ENCODE assay signal across 12 mouse cellular contexts in the genomic region with DNA sequence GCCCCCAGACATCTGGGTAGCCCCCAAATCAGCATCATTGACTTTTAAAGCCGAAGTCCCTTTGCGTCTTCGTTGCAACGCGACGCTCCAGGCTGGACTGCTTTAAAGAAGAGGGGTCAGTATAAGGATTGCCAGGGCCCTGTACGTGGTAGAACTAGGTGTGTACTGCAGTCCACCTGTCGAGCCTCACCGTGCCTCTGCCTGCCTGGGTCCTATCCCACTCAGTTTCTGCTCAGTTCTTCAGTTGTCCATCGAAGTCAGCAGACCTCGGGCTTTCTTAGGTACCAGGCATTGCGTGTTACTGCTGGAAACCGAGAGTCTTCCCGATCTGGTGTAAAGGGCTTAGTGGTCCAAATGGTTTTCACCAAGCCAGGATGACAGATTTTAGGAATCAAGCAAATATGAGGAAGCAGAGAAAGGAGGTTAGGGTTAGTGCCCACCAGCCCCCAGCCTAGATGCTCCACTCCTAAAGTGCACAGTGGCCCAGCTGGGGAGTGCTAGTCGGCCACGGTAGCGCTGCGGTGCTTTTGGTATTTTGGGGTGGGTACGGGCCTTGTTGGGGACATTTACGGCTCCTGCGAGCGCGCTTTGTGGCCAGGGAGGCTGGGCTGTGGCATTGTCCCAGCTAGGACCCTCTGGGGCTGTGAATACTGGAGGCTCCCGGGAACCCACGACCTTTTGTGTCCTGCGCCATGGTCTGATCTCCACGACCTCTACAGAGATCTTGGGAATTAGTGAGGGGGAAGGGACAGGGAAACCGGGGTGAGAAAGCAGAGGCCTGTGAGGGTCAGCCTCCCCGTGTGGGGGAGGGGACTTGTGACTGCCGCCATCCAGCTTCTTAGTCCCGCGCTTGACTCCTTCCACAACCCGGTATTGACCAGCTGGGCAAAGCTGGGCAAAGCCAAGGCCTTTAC.
DNase-seq lines count a peak whose midpoint lies in the region; ATAC-seq and TF ChIP-seq lines count a peak whose summit lies in the region.
"Had no signal": no experiment of that assay in that cellular context is flagged by ENCODE, and none has a peak within 500 bp of the region (broad histone marks: within the 10 kb centered on the region; RNA-seq: fewer than 3 reads in every experiment).

No protein-coding gene starts in this region.

- H3K4me1 ChIP-seq in forebrain, embryonic 16.5 days (replicated peaks; ENCODE audit: control insufficient read depth, insufficient read depth, low read length) = peaks cover 58% of the 10 kb centered on the region
- peaks cover 50% of the 10 kb centered on the region for H3K4me1 ChIP-seq in midbrain, embryonic 11.5 days (ENCODE audit: control insufficient read depth, insufficient read depth, low read length)

- H3K9me3 ChIP-seq in forebrain, embryonic 16.5 days (ENCODE audit: control insufficient read depth, low read length) = no peaks in the 10 kb centered on the region
- no peaks in the 10 kb centered on the region for H3K9me3 ChIP-seq in midbrain, embryonic 11.5 days (ENCODE audit: control insufficient read depth, low read length)

- H3K79me3 ChIP-seq in C2C12 (ENCODE audit: low read depth) = peaks cover 1% of the 10 kb centered on the region

- H3K79me2 ChIP-seq in C2C12 (ENCODE audit: control insufficient read depth, insufficient read depth) = peaks cover 13% of the 10 kb centered on the region

- peak overlapping the region; percentile 76 for H3K9ac ChIP-seq in forebrain, embryonic 16.5 days (replicated peaks; ENCODE audit: low read depth, low read length)
- H3K9ac ChIP-seq in midbrain, embryonic 11.5 days (ENCODE audit: low read length) = peak overlapping the region; percentile 100

- peak overlapping the region; percentile 64 for H3K4me2 ChIP-seq in forebrain, embryonic 16.5 days (ENCODE audit: low read length)
- peak overlapping the region; percentile 63 for H3K4me2 ChIP-seq in midbrain, embryonic 11.5 days

- peak overlapping the region; percentile 40 for H3K4me3 ChIP-seq in C2C12 (ENCODE audit: insufficient read depth, poor library complexity, severe bottlenecking)
- peak overlapping the region; percentile 57 for H3K4me3 ChIP-seq in forebrain, embryonic 16.5 days (replicated peaks; ENCODE audit: low read length)
- H3K4me3 ChIP-seq in midbrain, embryonic 11.5 days (ENCODE audit: low read depth, low read length) = peak overlapping the region; percentile 97
- H3K4me3 ChIP-seq: erythroblast, embryonic 14.5 days had no signal

- no peak for TF ChIP-seq POLR2A in brain, embryonic 14.5 days (IDR thresholded peaks at IDR 0.05; ENCODE audit: borderline replicate concordance, extremely low read depth, insufficient read depth, insufficient read length, poor library complexity, severe bottlenecking)

- 1% methylated on average over 33 of the region's 33 CpGs for WGBS in forebrain, embryonic 16.5 days
- WGBS in midbrain, embryonic 11.5 days = under 1% methylated on average over 33 of the region's 33 CpGs

- H3K27me3 ChIP-seq in C2C12 (ENCODE audit: control insufficient read depth, insufficient read depth, insufficient read length) = no peaks in the 10 kb centered on the region
- peaks cover 65% of the 10 kb centered on the region for H3K27me3 ChIP-seq in forebrain, embryonic 16.5 days (replicated peaks; ENCODE audit: control insufficient read depth, insufficient read depth, low read length)
- H3K27me3 ChIP-seq in midbrain, embryonic 11.5 days (ENCODE audit: control insufficient read depth, insufficient read depth, low read length) = no peaks in the 10 kb centered on the region

- ATAC-seq in forebrain, embryonic 16.5 days = no peak
- peak; percentile 23 for ATAC-seq in midbrain, embryonic 11.5 days (ENCODE audit: low FRiP score)

- peak; percentile 61 for DNase-seq in brain, embryonic 14.5 days (ENCODE audit: low read depth)
- peak; percentile 98 for DNase-seq in midbrain, embryonic 11.5 days (ENCODE audit: low spot score, missing footprints)
- DNase-seq in thymus, postnatal 4 days = no peak
- DNase-seq in MN1 (ENCODE audit: low spot score) = no peak
- DNase-seq in layer of hippocampus, adult 9-10 months (ENCODE audit: low spot score) = no peak
- no peak for DNase-seq in layer of hippocampus, postnatal 14 days (ENCODE audit: low spot score in 2 of 2)
- DNase-seq: heart, postnatal 14 days; lung, adult 18-20 months; thymus, adult 2 months had no signal

- peak overlapping the region; percentile 88 for H3K27ac ChIP-seq in forebrain, embryonic 16.5 days (ENCODE audit: low read length)
- peak overlapping the region; percentile 99 for H3K27ac ChIP-seq in midbrain, embryonic 11.5 days (ENCODE audit: low read depth, low read length)

- H3K36me3 ChIP-seq in C2C12 (ENCODE audit: control insufficient read depth, insufficient read depth) = peaks cover 5% of the 10 kb centered on the region
- H3K36me3 ChIP-seq in forebrain, embryonic 16.5 days (ENCODE audit: control insufficient read depth, insufficient read depth) = no peaks in the 10 kb centered on the region
- 0 out of 2 replicates have a peak, but pooled peaks cover 2% of the 10 kb centered on the region for H3K36me3 ChIP-seq in midbrain, embryonic 11.5 days (ENCODE audit: control insufficient read depth, insufficient read depth, low read length)

- TF ChIP-seq CTCF in C2C12 (IDR thresholded peaks at IDR 0.05; ENCODE audit: control insufficient read depth, insufficient read depth, insufficient read length) = no peak
- TF ChIP-seq CTCF in brain, embryonic 14.5 days (IDR thresholded peaks at IDR 0.05; ENCODE audit: borderline replicate concordance, extremely low read depth, insufficient read depth, insufficient read length) = no peak

- no peak overlapping the region for H3ac ChIP-seq in C2C12 (ENCODE audit: control insufficient read depth, insufficient read length, low read depth)

TF ChIP-seq in C2C12, 6 proteins besides CTCF, POLR2A, EP300 and RAD21:
- TF ChIP-seq CEBPB (IDR thresholded peaks at IDR 0.05; ENCODE audit: low read depth) (no peak), USF1 (IDR thresholded peaks at IDR 0.05; ENCODE audit: low read depth) (no peak), MYOG (IDR thresholded peaks at IDR 0.05; ENCODE audit: control insufficient read depth, extremely low read depth, insufficient read length) (no peak), FOSL1 (IDR thresholded peaks at IDR 0.05; ENCODE audit: insufficient read depth, low read length, poor library complexity, severe bottlenecking) (no peak), MAX (IDR thresholded peaks at IDR 0.05) (no peak), MYOD1 (IDR thresholded peaks at IDR 0.05; ENCODE audit: control insufficient read depth, insufficient read length, low read depth) (no peak)

Comparison
In these comparisons a context has a peak if more than half of its experiments do, and no peak if none do; other contexts are left out.
1. H3K4me3 ChIP-seq: peak in every context shown above with its lines; median percentile 97 in midbrain, embryonic 11.5 days; 57 in forebrain, embryonic 16.5 days; 40 in C2C12.
2. DNase-seq: peak in brain, embryonic 14.5 days (single experiment) and midbrain, embryonic 11.5 days (single experiment); none in thymus, postnatal 4 days (single experiment), MN1 (single experiment), layer of hippocampus, adult 9-10 months (single experiment) and layer of hippocampus, postnatal 14 days (0 of 2).